27 mouse cellular contexts compared by ENCODE assay signal in genomic region chr9:86829792-86830191, GRCm38 (mm10). TPM values are rescaled to one million over a fixed set of nuclear protein-coding genes. Genes with fewer than 3 reads are reported as not detected.
DNase-seq lines count a peak whose midpoint lies in the region; ATAC-seq and TF ChIP-seq lines count a peak whose summit lies in the region.
"Had no signal": no experiment of that assay in that cellular context is flagged by ENCODE, and none has a peak within 500 bp of the region (broad histone marks: within the 10 kb centered on the region; RNA-seq: fewer than 3 reads in every experiment).

No protein-coding gene starts in this region.

- DNase-seq in heart, adult 11 months = peak; percentile 81
- no peak for DNase-seq in heart, adult 2 months
- DNase-seq in midbrain, embryonic 10.5 days (ENCODE audit: low spot score) = no peak
- no peak for DNase-seq in midbrain, embryonic 11.5 days (ENCODE audit: low spot score, missing footprints)
- no peak for DNase-seq in midbrain, embryonic 14.5 days
- DNase-seq in cerebellum, postnatal 25 days = no peak
- no peak for DNase-seq in cerebellum, adult 11 months
- DNase-seq: adrenal gland, postnatal 25 days; cerebellum, adult 2 months; gastrocnemius, postnatal 25 days; heart, adult 18-20 months; heart, postnatal 4 days; kidney, postnatal 25 days; liver, postnatal 0 days; lung, postnatal 36 days had no signal

- H3K4me3 ChIP-seq in heart, adult 2 months = no peak overlapping the region
- no peak overlapping the region for H3K4me3 ChIP-seq in midbrain, embryonic 10.5 days
- no peak overlapping the region for H3K4me3 ChIP-seq in midbrain, embryonic 11.5 days (ENCODE audit: low read depth, low read length)
- no peak overlapping the region for H3K4me3 ChIP-seq in midbrain, embryonic 14.5 days (replicated peaks; ENCODE audit: low read depth, low read length)
- H3K4me3 ChIP-seq in olfactory bulb, adult 2 months (ENCODE audit: insufficient read depth, low read depth, low read length) = no peak overlapping the region
- H3K4me3 ChIP-seq: embryonic facial prominence, embryonic 12.5 days; heart, embryonic 12.5 days; hindbrain, embryonic 13.5 days; kidney, embryonic 15.5 days; liver, embryonic 12.5 days; neural tube, embryonic 13.5 days; stomach, embryonic 15.5 days had no signal

- no peak overlapping the region for H3K27ac ChIP-seq in heart, adult 2 months
- H3K27ac ChIP-seq in midbrain, embryonic 10.5 days (replicated peaks) = 0 out of 2 replicates have a peak overlapping the region, but pooled peaks have one; percentile 28
- H3K27ac ChIP-seq in midbrain, embryonic 11.5 days (ENCODE audit: low read depth, low read length) = no peak overlapping the region
- peak overlapping the region; percentile 20 for H3K27ac ChIP-seq in midbrain, embryonic 14.5 days (replicated peaks; ENCODE audit: low read depth, low read length)
- peak overlapping the region; percentile 70; the same call in 1 of the 2 replicates for H3K27ac ChIP-seq in olfactory bulb, adult 2 months (ENCODE audit: insufficient read depth, low read depth, low read length)
- H3K27ac ChIP-seq: embryonic facial prominence, embryonic 12.5 days; hindbrain, embryonic 13.5 days; kidney, embryonic 15.5 days; liver, embryonic 12.5 days; neural tube, embryonic 13.5 days; stomach, embryonic 15.5 days had no signal

- no peak overlapping the region for H3K9ac ChIP-seq in heart, adult 2 months (ENCODE audit: low read depth, low read length)
- H3K9ac ChIP-seq in midbrain, embryonic 11.5 days (ENCODE audit: low read length) = no peak overlapping the region
- H3K9ac ChIP-seq in midbrain, embryonic 14.5 days (replicated peaks; ENCODE audit: low read length) = no peak overlapping the region
- H3K9ac ChIP-seq: embryonic facial prominence, embryonic 12.5 days; heart, embryonic 12.5 days; hindbrain, embryonic 13.5 days; kidney, embryonic 15.5 days; liver, embryonic 12.5 days; liver, postnatal 0 days; neural tube, embryonic 13.5 days; stomach, embryonic 15.5 days had no signal

- 45% methylated on average over 2 of the region's 2 CpGs for WGBS in heart, adult 2 months
- WGBS in midbrain, embryonic 10.5 days = 93% methylated on average over 2 of the region's 2 CpGs
- WGBS in midbrain, embryonic 11.5 days = 74% methylated on average over 2 of the region's 2 CpGs
- WGBS in midbrain, embryonic 14.5 days = 82% methylated on average over 2 of the region's 2 CpGs
- WGBS in olfactory bulb, adult 2 months = 20% methylated on average over 2 of the region's 2 CpGs

- ATAC-seq in midbrain, embryonic 11.5 days (ENCODE audit: low FRiP score) = no peak
- ATAC-seq in midbrain, embryonic 14.5 days (ENCODE audit: low FRiP score, low TSS enrichment) = no peak
- ATAC-seq: CD4-positive, CD25-positive, alpha-beta regulatory T cell, adult 4 months; forebrain, embryonic 14.5 days; intestine, embryonic 16.5 days; liver, embryonic 12.5 days; liver, postnatal 0 days had no signal

- TF ChIP-seq POLR2A in heart, adult 2 months (IDR thresholded peaks at IDR 0.05; ENCODE audit: insufficient read depth, low read depth, low read length) = no peak
- no peak for TF ChIP-seq POLR2A in olfactory bulb, adult 2 months (IDR thresholded peaks at IDR 0.05; ENCODE audit: insufficient read depth, low read depth, low read length)

- no peaks in the 10 kb centered on the region for H3K4me1 ChIP-seq in heart, adult 2 months (ENCODE audit: control insufficient read depth, insufficient read depth, low read length)
- H3K4me1 ChIP-seq in midbrain, embryonic 10.5 days = peaks cover 16% of the 10 kb centered on the region
- H3K4me1 ChIP-seq in midbrain, embryonic 11.5 days (ENCODE audit: control insufficient read depth, insufficient read depth, low read length) = peaks cover 6% of the 10 kb centered on the region
- H3K4me1 ChIP-seq in midbrain, embryonic 14.5 days (ENCODE audit: control insufficient read depth, insufficient read depth, low read length) = no peaks in the 10 kb centered on the region
- H3K4me1 ChIP-seq in olfactory bulb, adult 2 months (ENCODE audit: control insufficient read depth, insufficient read depth, low read length) = peaks cover 4% of the 10 kb centered on the region
- H3K4me1 ChIP-seq: embryonic facial prominence, embryonic 12.5 days; kidney, embryonic 15.5 days; liver, embryonic 12.5 days; neural tube, embryonic 13.5 days; stomach, embryonic 15.5 days had no signal

- intact Hi-C loops in heart, adult 2 months (cut with DNase I) = no loop called here

- TF ChIP-seq CTCF in heart, adult 2 months (IDR thresholded peaks at IDR 0.05) = no peak
- TF ChIP-seq CTCF in olfactory bulb, adult 2 months (IDR thresholded peaks at IDR 0.05; ENCODE audit: insufficient read depth, low read depth, low read length) = no peak

- H3K27me3 ChIP-seq in heart, adult 2 months (ENCODE audit: control insufficient read depth, insufficient read depth, low read length) = no peaks in the 10 kb centered on the region
- H3K27me3 ChIP-seq in midbrain, embryonic 10.5 days (ENCODE audit: low read depth, poor library complexity, severe bottlenecking) = no peaks in the 10 kb centered on the region
- no peaks in the 10 kb centered on the region for H3K27me3 ChIP-seq in midbrain, embryonic 11.5 days (ENCODE audit: control insufficient read depth, insufficient read depth, low read length)
- no peaks in the 10 kb centered on the region for H3K27me3 ChIP-seq in midbrain, embryonic 14.5 days (ENCODE audit: control insufficient read depth, insufficient read depth, low read length)
- H3K27me3 ChIP-seq: embryonic facial prominence, embryonic 12.5 days; heart, embryonic 12.5 days; hindbrain, embryonic 13.5 days; kidney, embryonic 15.5 days; liver, embryonic 12.5 days; neural tube, embryonic 13.5 days; stomach, embryonic 15.5 days had no signal

- no peak for TF ChIP-seq EP300 in heart, adult 2 months (IDR thresholded peaks at IDR 0.05; ENCODE audit: insufficient read depth, low read depth, low read length)

- H3K9me3 ChIP-seq in midbrain, embryonic 10.5 days (replicated peaks) = no peaks in the 10 kb centered on the region
- no peaks in the 10 kb centered on the region for H3K9me3 ChIP-seq in midbrain, embryonic 11.5 days (ENCODE audit: control insufficient read depth, low read length)
- no peaks in the 10 kb centered on the region for H3K9me3 ChIP-seq in midbrain, embryonic 14.5 days (ENCODE audit: control insufficient read depth, low read length)
- H3K9me3 ChIP-seq: embryonic facial prominence, embryonic 12.5 days; heart, embryonic 12.5 days; hindbrain, embryonic 13.5 days; kidney, embryonic 15.5 days; liver, embryonic 12.5 days; stomach, embryonic 15.5 days had no signal

- no peaks in the 10 kb centered on the region for H3K79me2 ChIP-seq in heart, adult 2 months (replicated peaks; ENCODE audit: control insufficient read depth, insufficient read depth, low read length)

- no peaks in the 10 kb centered on the region for H3K36me3 ChIP-seq in heart, adult 2 months (ENCODE audit: control insufficient read depth, insufficient read depth, low read length)
- no peaks in the 10 kb centered on the region for H3K36me3 ChIP-seq in midbrain, embryonic 10.5 days
- no peaks in the 10 kb centered on the region for H3K36me3 ChIP-seq in midbrain, embryonic 11.5 days (ENCODE audit: control insufficient read depth, insufficient read depth, low read length)
- peaks cover 45% of the 10 kb centered on the region for H3K36me3 ChIP-seq in midbrain, embryonic 14.5 days (ENCODE audit: control insufficient read depth, insufficient read depth, low read length)
- H3K36me3 ChIP-seq: embryonic facial prominence, embryonic 12.5 days; liver, embryonic 12.5 days; stomach, embryonic 15.5 days had no signal

- H3K4me2 ChIP-seq in midbrain, embryonic 11.5 days = no peak overlapping the region
- H3K4me2 ChIP-seq in midbrain, embryonic 14.5 days (ENCODE audit: low read length) = no peak overlapping the region
- H3K4me2 ChIP-seq: embryonic facial prominence, embryonic 12.5 days; heart, embryonic 12.5 days; hindbrain, embryonic 13.5 days; kidney, embryonic 15.5 days; liver, embryonic 12.5 days; neural tube, embryonic 13.5 days; stomach, embryonic 15.5 days had no signal

RNA-seq across cellular contexts. Expression of gene Snap91, which starts 50.7 kb away (rescaled TPM):
- total RNA-seq in heart, adult 2 months (2021) = 1 to 10 TPM; 4.8 to 5.8 TPM
- polyA plus RNA-seq in heart, adult 2 months (2012; rRNA removed) = 3.8 and 7.0 TPM in 2 replicates
- polyA plus RNA-seq in midbrain, embryonic 10.5 days (2016; fragmentation: Nextera tagmentation; extraction: Ambion mirVana) = 6.5 and 14.5 TPM in 2 replicates
- polyA plus RNA-seq in midbrain, embryonic 11.5 days (2014; fragmentation: Nextera tagmentation; extraction: Ambion mirVana) = 12.2 and 13.1 TPM in 2 replicates
- 87.1 and 103 TPM in 2 replicates for polyA plus RNA-seq in midbrain, embryonic 14.5 days (2014; fragmentation: Nextera tagmentation; extraction: Ambion mirVana)
- polyA plus RNA-seq in olfactory bulb, adult 2 months (2012; ENCODE audit: insufficient read depth, insufficient read length, low replicate concordance, missing spikeins) = 110 and 627 TPM in 2 replicates
- total RNA-seq: megakaryocyte, adult 5-6 weeks had no signal
- polyA plus RNA-seq: CD4-positive, CD25-positive, alpha-beta regulatory T cell, adult 4 months; liver, postnatal 0 days had no signal

Comparison
In these comparisons a context has a peak if more than half of its experiments do, and no peak if none do; other contexts are left out.
1. H3K27ac ChIP-seq: peak in midbrain, embryonic 10.5 days (single experiment), midbrain, embryonic 14.5 days (single experiment) and olfactory bulb, adult 2 months (single experiment); none in heart, adult 2 months (single experiment) and midbrain, embryonic 11.5 days (single experiment).